Mouse (Mus musculus): Measurements from ENCODE around the gene Faim2. TPM values are rescaled to one million over a fixed set of nuclear protein-coding genes. Genes with fewer than 3 reads are reported as not detected.

Faim2 gene
- polyA plus RNA-seq, 1 experiment from 2014 or later, result not detected

- Histone ChIP-seq H3K4me3 (ENCODE audit: low read length) (no peak overlapping the region), H3K9ac (ENCODE audit: low read depth, low read length) (no peak overlapping the region), H3K27me3 (ENCODE audit: control insufficient read depth, insufficient read depth, low read length) (no peaks in the 10 kb centered on the region), H3K9me3 (ENCODE audit: control insufficient read depth, low read length) (no peaks in the 10 kb centered on the region), H3K4me1 (ENCODE audit: control insufficient read depth, insufficient read depth, low read length) (peaks cover 5% of the 10 kb centered on the region; the same call in 1 of the 2 replicates), H3K36me3 (ENCODE audit: control insufficient read depth, insufficient read depth, low read length) (peaks cover 4% of the 10 kb centered on the region; the same call in 1 of the 2 replicates), H3K27ac (ENCODE audit: low read depth, low read length) (no peak overlapping the region), H3K4me2 (replicated peaks; ENCODE audit: low read depth, low read length) (no peak overlapping the region)
- 48% methylated on average over 3 of the region's 3 CpGs for WGBS
- ATAC-seq (ENCODE audit: low FRiP score, low TSS enrichment), result no peak
Measured at GRCm38 (mm10) chr15:99469067-99469466, 58.9 kb downstream of the Faim2 start.

GRCm38 (mm10) chr15:99463194-99463593 lies 64.8 kb downstream of the Faim2 start:
- H3K27ac ChIP-seq (ENCODE audit: low read depth, low read length), result no peak overlapping the region
- H3K4me1 ChIP-seq (ENCODE audit: control insufficient read depth, insufficient read depth, low read length), result peaks cover 3% of the 10 kb centered on the region
- 72% methylated on average over 13 of the region's 13 CpGs for WGBS
- no peak for ATAC-seq (ENCODE audit: low FRiP score, low TSS enrichment)
- no peaks in the 10 kb centered on the region for H3K36me3 ChIP-seq (ENCODE audit: control insufficient read depth, insufficient read depth, low read length)
- H3K9ac ChIP-seq (ENCODE audit: low read depth, low read length), result no peak overlapping the region
- H3K9me3 ChIP-seq (ENCODE audit: control insufficient read depth, low read length), result no peaks in the 10 kb centered on the region
- H3K4me2 ChIP-seq (replicated peaks; ENCODE audit: low read depth, low read length), result no peak overlapping the region
- no peak overlapping the region for H3K4me3 ChIP-seq (ENCODE audit: low read length)
- no peaks in the 10 kb centered on the region for H3K27me3 ChIP-seq (ENCODE audit: control insufficient read depth, insufficient read depth, low read length)

DNA sequence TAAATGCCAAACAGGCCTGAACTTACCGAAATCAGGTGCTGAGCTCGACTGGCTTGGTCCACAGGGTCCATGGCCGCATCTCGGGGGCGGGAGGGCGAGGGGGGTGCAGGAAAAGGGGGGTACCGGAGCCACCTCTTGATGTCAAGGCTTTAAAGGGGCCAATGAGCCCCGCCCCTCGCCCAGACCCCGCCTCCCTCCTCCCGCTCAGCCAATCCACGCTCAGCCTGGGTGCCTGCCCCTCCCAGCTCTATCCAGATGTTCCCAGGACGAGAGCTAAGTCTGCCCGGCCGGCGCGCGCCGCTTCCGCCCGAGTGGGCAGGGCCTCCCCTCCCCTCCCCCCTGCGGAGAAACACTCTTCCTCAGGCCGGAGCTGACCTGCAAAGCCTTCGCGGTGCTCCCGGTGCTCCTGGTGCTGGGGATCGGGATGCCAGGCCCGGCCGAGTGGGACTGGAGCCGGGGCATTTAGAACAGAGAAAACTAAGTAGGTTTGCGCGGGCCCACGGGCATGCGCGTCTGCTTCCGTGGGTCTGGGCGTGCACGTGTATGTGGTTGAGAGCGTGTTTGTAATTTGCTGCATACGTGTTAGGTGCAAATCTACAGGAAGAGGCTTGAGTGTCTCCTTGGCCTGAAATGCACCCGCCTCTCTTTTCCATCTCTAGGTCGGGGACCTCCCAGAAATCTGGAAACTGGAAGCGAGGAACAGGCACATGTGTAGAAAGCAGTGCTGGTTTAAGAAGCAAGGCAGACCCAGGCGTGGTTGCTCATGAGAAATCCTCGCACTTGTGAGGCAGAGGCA lies 70.2 kb downstream of the Faim2 start, which contains the start of gene Nckap5l:
Gene Nckap5l (minus strand): TSS at position 143 of the 796 bp plus-strand sequence.
- peaks cover 6% of the 10 kb centered on the region; the same call in 1 of the 2 replicates for H3K36me3 ChIP-seq (ENCODE audit: control insufficient read depth, insufficient read depth, low read length)
- no peaks in the 10 kb centered on the region for H3K9me3 ChIP-seq (ENCODE audit: control insufficient read depth, low read length)
- WGBS, result under 1% methylated on average over 44 of the region's 45 CpGs
- H3K27me3 ChIP-seq (ENCODE audit: control insufficient read depth, insufficient read depth, low read length), result no peaks in the 10 kb centered on the region
- peak; percentile 96 for ATAC-seq (ENCODE audit: low FRiP score, low TSS enrichment)
- peak within 1 kb of the TSS; percentile 81 for H3K4me2 ChIP-seq (replicated peaks; ENCODE audit: low read depth, low read length)
- peak within 1 kb of the TSS; percentile 84 for H3K4me3 ChIP-seq (ENCODE audit: low read length)
- H3K27ac ChIP-seq (ENCODE audit: low read depth, low read length), result peak within 1 kb of the TSS; percentile 87
- peak within 1 kb of the TSS; percentile 76 for H3K9ac ChIP-seq (ENCODE audit: low read depth, low read length)
- H3K4me1 ChIP-seq (ENCODE audit: control insufficient read depth, insufficient read depth, low read length), result peaks cover 19% of the 10 kb centered on the region

GRCm38 (mm10) chr15:99456963-99457605 lies 70.9 kb downstream of the Faim2 start:
- ATAC-seq (ENCODE audit: low FRiP score, low TSS enrichment), result peak; percentile 69
- peaks cover 6% of the 10 kb centered on the region; the same call in 1 of the 2 replicates for H3K36me3 ChIP-seq (ENCODE audit: control insufficient read depth, insufficient read depth, low read length)
- under 1% methylated on average over 37 of the region's 43 CpGs for WGBS
- H3K9me3 ChIP-seq (ENCODE audit: control insufficient read depth, low read length), result no peaks in the 10 kb centered on the region
- peak overlapping the region; percentile 87 for H3K27ac ChIP-seq (ENCODE audit: low read depth, low read length)
- H3K9ac ChIP-seq (ENCODE audit: low read depth, low read length), result peak overlapping the region; percentile 76
- peak overlapping the region; percentile 84 for H3K4me3 ChIP-seq (ENCODE audit: low read length)
- H3K4me1 ChIP-seq (ENCODE audit: control insufficient read depth, insufficient read depth, low read length), result peaks cover 19% of the 10 kb centered on the region
- H3K27me3 ChIP-seq (ENCODE audit: control insufficient read depth, insufficient read depth, low read length), result no peaks in the 10 kb centered on the region
- H3K4me2 ChIP-seq (replicated peaks; ENCODE audit: low read depth, low read length), result peak overlapping the region; percentile 81

- Histone ChIP-seq H3K4me3 (ENCODE audit: low read length) (peak overlapping the region; percentile 84), H3K4me1 (ENCODE audit: control insufficient read depth, insufficient read depth, low read length) (peaks cover 19% of the 10 kb centered on the region), H3K4me2 (replicated peaks; ENCODE audit: low read depth, low read length) (peak overlapping the region; percentile 81), H3K9me3 (ENCODE audit: control insufficient read depth, low read length) (no peaks in the 10 kb centered on the region), H3K27ac (ENCODE audit: low read depth, low read length) (peak overlapping the region; percentile 87; the same call in 1 of the 2 replicates), H3K36me3 (ENCODE audit: control insufficient read depth, insufficient read depth, low read length) (peaks cover 6% of the 10 kb centered on the region; the same call in 1 of the 2 replicates), H3K27me3 (ENCODE audit: control insufficient read depth, insufficient read depth, low read length) (no peaks in the 10 kb centered on the region), H3K9ac (ENCODE audit: low read depth, low read length) (peak overlapping the region; percentile 76)
- 18% methylated on average over 7 of the region's 7 CpGs for WGBS
- no peak for ATAC-seq (ENCODE audit: low FRiP score, low TSS enrichment)
Measured at GRCm38 (mm10) chr15:99456338-99456962, 71.5 kb downstream of the Faim2 start.

DNA sequence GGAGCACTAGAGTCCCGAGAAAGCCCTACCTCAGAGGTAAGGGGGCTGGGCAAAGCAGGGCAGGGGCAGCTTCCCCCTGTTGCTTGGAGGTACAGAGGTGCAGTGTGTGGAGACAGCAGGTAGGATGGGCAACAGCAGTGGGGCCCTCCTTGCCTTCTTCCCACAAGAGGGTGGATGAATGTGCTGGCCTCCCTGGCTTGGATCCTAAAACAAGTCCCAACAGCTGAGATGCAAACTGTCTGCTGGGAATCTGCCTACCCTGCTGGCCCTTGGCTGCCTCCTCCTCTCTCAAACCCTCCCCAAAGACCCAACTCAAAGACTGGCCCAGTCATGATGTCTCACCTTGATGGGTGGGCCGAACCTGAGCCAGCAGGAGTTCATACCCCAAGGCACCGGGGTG lies 72.5 kb downstream of the Faim2 start:
- H3K27me3 ChIP-seq (ENCODE audit: control insufficient read depth, insufficient read depth, low read length), result no peaks in the 10 kb centered on the region
- H3K9ac ChIP-seq (ENCODE audit: low read depth, low read length), result no peak overlapping the region
- peaks cover 6% of the 10 kb centered on the region; the same call in 1 of the 2 replicates for H3K36me3 ChIP-seq (ENCODE audit: control insufficient read depth, insufficient read depth, low read length)
- ATAC-seq (ENCODE audit: low FRiP score, low TSS enrichment), result no peak
- H3K4me1 ChIP-seq (ENCODE audit: control insufficient read depth, insufficient read depth, low read length), result peaks cover 19% of the 10 kb centered on the region
- WGBS, result 85% methylated on average over 3 of the region's 3 CpGs
- H3K27ac ChIP-seq (ENCODE audit: low read depth, low read length), result 0 out of 2 replicates have a peak overlapping the region, but pooled peaks have one; percentile 14
- no peaks in the 10 kb centered on the region for H3K9me3 ChIP-seq (ENCODE audit: control insufficient read depth, low read length)
- no peak overlapping the region for H3K4me2 ChIP-seq (replicated peaks; ENCODE audit: low read depth, low read length)
- no peak overlapping the region for H3K4me3 ChIP-seq (ENCODE audit: low read length)

- H3K9me3 ChIP-seq (ENCODE audit: control insufficient read depth, low read length), result no peaks in the 10 kb centered on the region
- 80% methylated on average over 7 of the region's 7 CpGs for WGBS
- peaks cover 6% of the 10 kb centered on the region; the same call in 1 of the 2 replicates for H3K36me3 ChIP-seq (ENCODE audit: control insufficient read depth, insufficient read depth, low read length)
- H3K4me3 ChIP-seq (ENCODE audit: low read length), result no peak overlapping the region
- peaks cover 20% of the 10 kb centered on the region for H3K4me1 ChIP-seq (ENCODE audit: control insufficient read depth, insufficient read depth, low read length)
- H3K9ac ChIP-seq (ENCODE audit: low read depth, low read length), result no peak overlapping the region
- no peak overlapping the region for H3K4me2 ChIP-seq (replicated peaks; ENCODE audit: low read depth, low read length)
- ATAC-seq (ENCODE audit: low FRiP score, low TSS enrichment), result no peak
- no peaks in the 10 kb centered on the region for H3K27me3 ChIP-seq (ENCODE audit: control insufficient read depth, insufficient read depth, low read length)
- no peak overlapping the region for H3K27ac ChIP-seq (ENCODE audit: low read depth, low read length)
Measured at GRCm38 (mm10) chr15:99454585-99455279, 73.2 kb downstream of the Faim2 start.

- no peaks in the 10 kb centered on the region for H3K9me3 ChIP-seq (ENCODE audit: control insufficient read depth, low read length)
- H3K4me2 ChIP-seq (replicated peaks; ENCODE audit: low read depth, low read length), result no peak overlapping the region
- no peak overlapping the region for H3K9ac ChIP-seq (ENCODE audit: low read depth, low read length)
- H3K4me1 ChIP-seq (ENCODE audit: control insufficient read depth, insufficient read depth, low read length), result peaks cover 23% of the 10 kb centered on the region
- WGBS, result 77% methylated on average over 11 of the region's 11 CpGs
- peaks cover 6% of the 10 kb centered on the region; the same call in 1 of the 2 replicates for H3K36me3 ChIP-seq (ENCODE audit: control insufficient read depth, insufficient read depth, low read length)
- no peak overlapping the region for H3K27ac ChIP-seq (ENCODE audit: low read depth, low read length)
- no peak overlapping the region for H3K4me3 ChIP-seq (ENCODE audit: low read length)
- ATAC-seq (ENCODE audit: low FRiP score, low TSS enrichment), result no peak
- H3K27me3 ChIP-seq (ENCODE audit: control insufficient read depth, insufficient read depth, low read length), result no peaks in the 10 kb centered on the region
Measured at GRCm38 (mm10) chr15:99453153-99453900, 74.6 kb downstream of the Faim2 start.

Measured in kidney, embryonic 14.5 days (tissue).